In genomic region chr8:121935341-121936294, GRCm38 (mm10) we compare ENCODE assay signal across 7 mouse cellular contexts. TPM values are rescaled to one million over a fixed set of nuclear protein-coding genes. Genes with fewer than 3 reads are reported as not detected.
DNase-seq lines count a peak whose midpoint lies in the region; ATAC-seq and TF ChIP-seq lines count a peak whose summit lies in the region.

No protein-coding gene starts in this region.

- H3K36me3 ChIP-seq in liver, embryonic 14.5 days (replicated peaks; ENCODE audit: control insufficient read depth, insufficient read depth, low read depth), result no peaks in the 10 kb centered on the region
- no peaks in the 10 kb centered on the region for H3K36me3 ChIP-seq in liver, embryonic 11.5 days (ENCODE audit: control insufficient read depth, insufficient read depth, low read length)
- no peaks in the 10 kb centered on the region for H3K36me3 ChIP-seq in limb, embryonic 12.5 days

- TF ChIP-seq CTCF in liver, embryonic 14.5 days (IDR thresholded peaks at IDR 0.05; ENCODE audit: low read depth), result peak; percentile 49

- no peak for ATAC-seq in liver, embryonic 14.5 days (ENCODE audit: insufficient read depth)
- no peak for ATAC-seq in liver, embryonic 11.5 days (replicated peaks; ENCODE audit: low FRiP score)
- no peak for ATAC-seq in limb, embryonic 12.5 days (ENCODE audit: insufficient number of reproducible peaks, insufficient read depth, low FRiP score, low TSS enrichment, low read depth)

- no peak for TF ChIP-seq EP300 in liver, embryonic 14.5 days (IDR thresholded peaks at IDR 0.05; ENCODE audit: low read depth)

- DNase-seq in liver, embryonic 14.5 days (ENCODE audit: low read depth in 3 of 3, low spot score in 3 of 3), result no peak
- DNase-seq in liver, embryonic 11.5 days (ENCODE audit: low spot score), result no peak
- DNase-seq in cerebellum, adult 9-10 months, result peak; percentile 86
- DNase-seq in frontal cortex, postnatal 14 days (ENCODE audit: low spot score in 2 of 2), result peak; percentile 56 to 74
- DNase-seq in right cerebral cortex, postnatal 14 days, result peak; percentile 75
- no peak for DNase-seq in spleen, postnatal 14 days (ENCODE audit: low spot score in 2 of 2)

- H3K9me3 ChIP-seq in liver, embryonic 14.5 days (ENCODE audit: control insufficient read depth, low read length), result no peaks in the 10 kb centered on the region
- no peaks in the 10 kb centered on the region for H3K9me3 ChIP-seq in liver, embryonic 11.5 days (ENCODE audit: control insufficient read depth, low read length)
- no peaks in the 10 kb centered on the region for H3K9me3 ChIP-seq in limb, embryonic 12.5 days

- no peaks in the 10 kb centered on the region for H3K27me3 ChIP-seq in liver, embryonic 14.5 days (ENCODE audit: control insufficient read depth, insufficient read depth, low read length)
- H3K27me3 ChIP-seq in liver, embryonic 11.5 days (replicated peaks; ENCODE audit: control insufficient read depth, insufficient read depth, low read length), result no peaks in the 10 kb centered on the region; the same call in 1 of the 2 replicates
- H3K27me3 ChIP-seq in limb, embryonic 12.5 days, result no peaks in the 10 kb centered on the region; the same call in 1 of the 2 replicates

- WGBS in liver, embryonic 14.5 days (ENCODE audit: insufficient replicate concordance), result 58% methylated on average over 12 of the region's 12 CpGs
- WGBS in liver, embryonic 11.5 days, result 62% methylated on average over 12 of the region's 12 CpGs
- WGBS in limb, embryonic 12.5 days, result 55% methylated on average over 12 of the region's 12 CpGs

- H3K4me2 ChIP-seq in liver, embryonic 14.5 days (ENCODE audit: low read depth), result no peak overlapping the region
- H3K4me2 ChIP-seq in liver, embryonic 11.5 days, result no peak overlapping the region
- H3K4me2 ChIP-seq in limb, embryonic 12.5 days, result no peak overlapping the region

- no peak overlapping the region for H3K4me3 ChIP-seq in liver, embryonic 14.5 days (ENCODE audit: insufficient read depth in 1 of 2, low read depth in 2 of 2, low read length in 2 of 2)
- no peak overlapping the region for H3K4me3 ChIP-seq in liver, embryonic 11.5 days (ENCODE audit: low read depth, low read length)
- H3K4me3 ChIP-seq in limb, embryonic 12.5 days (replicated peaks), result no peak overlapping the region

- no peaks in the 10 kb centered on the region; a peak in 1 of 4 replicates for H3K4me1 ChIP-seq in liver, embryonic 14.5 days (replicated peaks; ENCODE audit: control insufficient read depth in 2 of 2, insufficient read depth in 2 of 2, low read length in 1 of 2)
- H3K4me1 ChIP-seq in liver, embryonic 11.5 days (replicated peaks; ENCODE audit: control insufficient read depth, insufficient read depth, low read length), result no peaks in the 10 kb centered on the region
- peaks cover 11% of the 10 kb centered on the region for H3K4me1 ChIP-seq in limb, embryonic 12.5 days (replicated peaks)

- H3K9ac ChIP-seq in liver, embryonic 14.5 days (replicated peaks), result no peak overlapping the region
- H3K9ac ChIP-seq in liver, embryonic 11.5 days (ENCODE audit: low read depth, low read length), result no peak overlapping the region
- no peak overlapping the region for H3K9ac ChIP-seq in limb, embryonic 12.5 days (replicated peaks)

- no peak overlapping the region for H3K27ac ChIP-seq in liver, embryonic 14.5 days
- H3K27ac ChIP-seq in liver, embryonic 11.5 days (ENCODE audit: low read depth, low read length), result no peak overlapping the region
- 0 out of 2 replicates have a peak overlapping the region, but pooled peaks have one; percentile 37 for H3K27ac ChIP-seq in limb, embryonic 12.5 days

RNA-seq across cellular contexts. Expression of gene Car5a, which starts 9.1 kb away (rescaled TPM):
- 0.87 and 1.1 TPM in 2 replicates for polyA plus RNA-seq in liver, embryonic 14.5 days (2012; rRNA removed)
- polyA plus RNA-seq in liver, embryonic 14.5 days (2014; fragmentation: Nextera tagmentation; extraction: Ambion mirVana), result 1.3 and 1.4 TPM in 2 replicates
- polyA plus RNA-seq in liver, embryonic 11.5 days (2014; fragmentation: Nextera tagmentation; extraction: Ambion mirVana), result 0.55 and 0.66 TPM in 2 replicates
- polyA plus RNA-seq in limb, embryonic 12.5 days (2016; fragmentation: Nextera tagmentation; extraction: Ambion mirVana), result 0.18 and 0.51 TPM in 2 replicates

RNA-seq across cellular contexts. Expression of gene Banp, which starts 13.9 kb away (rescaled TPM):
- polyA plus RNA-seq in liver, embryonic 14.5 days (2012; rRNA removed), result 20.8 and 23.0 TPM in 2 replicates
- 12.0 and 13.6 TPM in 2 replicates for polyA plus RNA-seq in liver, embryonic 14.5 days (2014; fragmentation: Nextera tagmentation; extraction: Ambion mirVana)
- 40.2 and 47.4 TPM in 2 replicates for polyA plus RNA-seq in liver, embryonic 11.5 days (2014; fragmentation: Nextera tagmentation; extraction: Ambion mirVana)
- 41.7 and 42.3 TPM in 2 replicates for polyA plus RNA-seq in limb, embryonic 12.5 days (2016; fragmentation: Nextera tagmentation; extraction: Ambion mirVana)

RNA-seq across cellular contexts. Expression of gene Slc7a5, which starts 28.1 kb away (rescaled TPM):
- 40.0 and 40.9 TPM in 2 replicates for polyA plus RNA-seq in liver, embryonic 14.5 days (2012; rRNA removed)
- polyA plus RNA-seq in liver, embryonic 14.5 days (2014; fragmentation: Nextera tagmentation; extraction: Ambion mirVana), result 36.7 and 40.7 TPM in 2 replicates
- 58.2 and 61.5 TPM in 2 replicates for polyA plus RNA-seq in liver, embryonic 11.5 days (2014; fragmentation: Nextera tagmentation; extraction: Ambion mirVana)
- 13.4 and 18.2 TPM in 2 replicates for polyA plus RNA-seq in limb, embryonic 12.5 days (2016; fragmentation: Nextera tagmentation; extraction: Ambion mirVana)

Comparison
In these comparisons a context has a peak if more than half of its experiments do, and no peak if none do; other contexts are left out.
1. DNase-seq: peak in cerebellum, adult 9-10 months (single experiment), frontal cortex, postnatal 14 days (2 of 2) and right cerebral cortex, postnatal 14 days (single experiment); none in liver, embryonic 14.5 days (0 of 3), liver, embryonic 11.5 days (single experiment) and spleen, postnatal 14 days (0 of 2).